Comparison of ENCODE assay signal across 22 mouse cellular contexts in the genomic region with DNA sequence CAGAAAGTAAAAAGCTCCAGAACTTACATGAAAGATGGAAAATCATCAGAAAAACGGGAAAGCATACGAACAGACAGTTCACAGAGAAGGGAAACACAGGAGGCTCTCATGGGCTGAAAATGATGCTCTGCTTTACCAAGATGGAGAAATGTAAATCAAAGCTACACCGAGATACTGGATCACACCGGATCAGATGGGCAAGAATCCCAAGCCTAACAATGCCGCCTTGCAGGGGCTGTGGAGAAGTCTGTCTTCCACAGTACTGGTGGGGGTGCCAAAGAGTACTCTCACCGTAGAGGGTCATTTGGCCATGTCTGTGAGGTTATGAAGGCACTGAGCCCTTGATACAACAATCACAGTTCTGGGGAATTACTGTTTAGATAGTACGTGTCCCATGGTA.
"Had no signal": no experiment of that assay in that cellular context is flagged by ENCODE, and none has a peak within 500 bp of the region (broad histone marks: within the 10 kb centered on the region; RNA-seq: fewer than 3 reads in every experiment).

No protein-coding gene starts in this region.

- H3K27me3 ChIP-seq: heart, embryonic 12.5 days; hindbrain, embryonic 13.5 days; limb, embryonic 12.5 days; liver, embryonic 13.5 days had no signal

- H3K9ac ChIP-seq: heart, embryonic 12.5 days; hindbrain, embryonic 13.5 days; limb, embryonic 12.5 days; liver, embryonic 13.5 days had no signal

- H3K27ac ChIP-seq: heart, embryonic 10.5 days; hindbrain, embryonic 13.5 days; layer of hippocampus, adult 2 months; left cerebral cortex, adult 2 months; limb, embryonic 10.5 days; limb, embryonic 12.5 days; liver, embryonic 13.5 days had no signal

- H3K4me1 ChIP-seq: hindbrain, embryonic 13.5 days; limb, embryonic 10.5 days; limb, embryonic 12.5 days; liver, embryonic 13.5 days had no signal

- ATAC-seq: hindbrain, embryonic 16.5 days; intestine, embryonic 16.5 days had no signal

- H3K4me2 ChIP-seq: heart, embryonic 12.5 days; hindbrain, embryonic 13.5 days; limb, embryonic 12.5 days; liver, embryonic 11.5 days; liver, embryonic 13.5 days had no signal

- DNase-seq: gastrocnemius, postnatal 14 days; gastrocnemius, postnatal 36 days; heart, adult 18-20 months; heart, postnatal 10 days; heart, postnatal 36 days; kidney, adult 11 months; kidney, adult 8-10 months; kidney, postnatal 10 days; kidney, postnatal 25 days; kidney, postnatal 4 days; liver; liver, embryonic 13.5 days had no signal

- H3K9me3 ChIP-seq: heart, embryonic 10.5 days; heart, embryonic 12.5 days; hindbrain, embryonic 13.5 days; limb, embryonic 10.5 days; limb, embryonic 12.5 days; liver, embryonic 13.5 days had no signal

- H3K4me3 ChIP-seq: heart, embryonic 10.5 days; heart, embryonic 12.5 days; hindbrain, embryonic 13.5 days; layer of hippocampus, adult 2 months; left cerebral cortex, adult 2 months; limb, embryonic 10.5 days; limb, embryonic 12.5 days; liver, embryonic 13.5 days had no signal

- H3K36me3 ChIP-seq: hindbrain, embryonic 13.5 days; liver, embryonic 13.5 days had no signal
